Mouse (Mus musculus) olfactory bulb, adult 2 months (tissue): ENCODE data around the gene Kcnn1.

Experiments
- CTCF ChIP-seq: fragments of 200-500 bp; IDR thresholded peaks from 2 replicates; pipeline ENCODE4 v1.5.1; 2012; ENCODE audit warnings: low read depth, mild to moderate bottlenecking, low read length, moderate library complexity; ENCODE audit not compliant: insufficient read depth
- POLR2A ChIP-seq: fragments of 200-500 bp; IDR thresholded peaks from 2 replicates; pipeline ENCODE4 v1.6.1; 2012; ENCODE audit warnings: mild to moderate bottlenecking, low read depth, low read length, moderate library complexity; ENCODE audit not compliant: insufficient read depth

- TF ChIP-seq POLR2A (no peak), CTCF (no peak)
Measured at GRCm38 (mm10) chr8:70798281-70798680, 64.8 kb downstream of the Kcnn1 start.
